ENCODE assay signal across 22 mouse cellular contexts in the genomic region with DNA sequence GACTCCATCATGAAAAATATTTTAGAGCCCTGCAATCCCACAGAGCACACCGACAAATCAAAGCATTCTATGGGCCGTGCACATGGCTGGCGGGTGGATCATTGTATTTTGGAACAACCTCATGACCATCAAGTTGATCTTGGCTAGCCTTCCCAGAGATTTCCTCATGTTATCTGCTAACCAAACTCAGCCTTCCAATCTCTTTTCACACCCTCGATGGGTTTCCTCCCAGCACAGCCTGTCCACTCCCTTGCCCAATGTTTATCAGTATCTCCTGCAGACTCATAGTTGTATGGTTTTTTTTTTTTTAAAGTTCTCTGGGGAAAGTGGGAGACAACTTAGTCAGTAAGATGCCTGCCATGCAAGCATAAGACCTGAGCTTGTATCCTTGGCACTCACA.
DNase-seq lines count a peak whose midpoint lies in the region; ATAC-seq and TF ChIP-seq lines count a peak whose summit lies in the region.
"Had no signal": no experiment of that assay in that cellular context is flagged by ENCODE, and none has a peak within 500 bp of the region (broad histone marks: within the 10 kb centered on the region; RNA-seq: fewer than 3 reads in every experiment).

No protein-coding gene starts in this region.

- H3K4me1 ChIP-seq in heart, embryonic 13.5 days, result peaks cover 49% of the 10 kb centered on the region
- H3K4me1 ChIP-seq in heart, embryonic 11.5 days (ENCODE audit: control insufficient read depth, insufficient read depth, low read length), result peaks cover 18% of the 10 kb centered on the region
- H3K4me1 ChIP-seq in megakaryocyte, embryonic 14.5 days, result peaks cover 98% of the 10 kb centered on the region
- peaks cover 23 to 27% of the 10 kb centered on the region in 2 experiments for H3K4me1 ChIP-seq in heart, embryonic 14.5 days (ENCODE audit: control insufficient read depth in 2 of 2, insufficient read depth in 2 of 2, low read length in 2 of 2)
- H3K4me1 ChIP-seq in stomach, postnatal 0 days (replicated peaks; ENCODE audit: control insufficient read depth, insufficient read depth), result 0 out of 2 replicates have a peak, but pooled peaks cover 3% of the 10 kb centered on the region

- DNase-seq in stomach, postnatal 0 days (ENCODE audit: low spot score), result no peak
- DNase-seq: adrenal gland, postnatal 25 days; cerebellum, adult 11-12 months; cerebellum, postnatal 14 days; forebrain, postnatal 0 days; kidney, adult 9 months; kidney, postnatal 25 days; lung, postnatal 4 days; thymus, postnatal 25 days had no signal

- no peak overlapping the region for H3K4me3 ChIP-seq in heart, embryonic 13.5 days
- no peak overlapping the region for H3K4me3 ChIP-seq in heart, embryonic 11.5 days (ENCODE audit: low read depth, low read length)
- peak overlapping the region; percentile 14 for H3K4me3 ChIP-seq in megakaryocyte, embryonic 14.5 days (replicated peaks)
- H3K4me3 ChIP-seq in heart, embryonic 14.5 days (ENCODE audit: control insufficient read depth in 1 of 2, insufficient read depth in 1 of 2, low read depth in 1 of 2, low read length in 2 of 2), result no peak overlapping the region
- H3K4me3 ChIP-seq in stomach, postnatal 0 days (ENCODE audit: low read depth, low read length), result no peak overlapping the region
- H3K4me3 ChIP-seq: embryonic facial prominence, embryonic 15.5 days; forebrain, embryonic 10.5 days; midbrain, embryonic 12.5 days; neural tube, embryonic 12.5 days had no signal

- no peak overlapping the region for H3K9ac ChIP-seq in heart, embryonic 13.5 days
- H3K9ac ChIP-seq in heart, embryonic 11.5 days (ENCODE audit: low read depth, low read length), result no peak overlapping the region
- no peak overlapping the region for H3K9ac ChIP-seq in heart, embryonic 14.5 days (ENCODE audit: low read length)
- H3K9ac ChIP-seq in stomach, postnatal 0 days (ENCODE audit: low read length), result no peak overlapping the region
- H3K9ac ChIP-seq: embryonic facial prominence, embryonic 15.5 days; forebrain, postnatal 0 days; hindbrain, embryonic 14.5 days; liver, embryonic 14.5 days; midbrain, embryonic 12.5 days; neural tube, embryonic 12.5 days had no signal

- H3K4me2 ChIP-seq in heart, embryonic 13.5 days, result no peak overlapping the region
- no peak overlapping the region for H3K4me2 ChIP-seq in heart, embryonic 11.5 days
- H3K4me2 ChIP-seq in heart, embryonic 14.5 days (ENCODE audit: low read length), result no peak overlapping the region
- no peak overlapping the region for H3K4me2 ChIP-seq in stomach, postnatal 0 days (replicated peaks; ENCODE audit: low read depth)
- H3K4me2 ChIP-seq: embryonic facial prominence, embryonic 15.5 days; hindbrain, embryonic 14.5 days; midbrain, embryonic 12.5 days; neural tube, embryonic 12.5 days had no signal

- no peak for TF ChIP-seq CTCF in stomach, postnatal 0 days (IDR thresholded peaks at IDR 0.05; ENCODE audit: low read depth)

- no peaks in the 10 kb centered on the region for H3K36me3 ChIP-seq in heart, embryonic 13.5 days
- H3K36me3 ChIP-seq in heart, embryonic 11.5 days (ENCODE audit: control insufficient read depth, insufficient read depth, low read length), result no peaks in the 10 kb centered on the region
- H3K36me3 ChIP-seq in megakaryocyte, embryonic 14.5 days (replicated peaks; ENCODE audit: low read length), result peaks cover 67% of the 10 kb centered on the region
- H3K36me3 ChIP-seq in heart, embryonic 14.5 days (ENCODE audit: control insufficient read depth, insufficient read depth, low read length), result no peaks in the 10 kb centered on the region
- no peaks in the 10 kb centered on the region for H3K36me3 ChIP-seq in stomach, postnatal 0 days (ENCODE audit: control insufficient read depth, insufficient read depth, low read length)
- H3K36me3 ChIP-seq: embryonic facial prominence, embryonic 15.5 days; forebrain, embryonic 10.5 days; midbrain, embryonic 12.5 days; neural tube, embryonic 12.5 days had no signal

- H3K9me3 ChIP-seq in heart, embryonic 13.5 days, result no peaks in the 10 kb centered on the region
- H3K9me3 ChIP-seq in heart, embryonic 11.5 days (replicated peaks; ENCODE audit: control insufficient read depth, low read length), result no peaks in the 10 kb centered on the region
- H3K9me3 ChIP-seq in megakaryocyte, embryonic 14.5 days, result no peaks in the 10 kb centered on the region
- H3K9me3 ChIP-seq in heart, embryonic 14.5 days (ENCODE audit: control insufficient read depth, low read length), result no peaks in the 10 kb centered on the region
- no peaks in the 10 kb centered on the region for H3K9me3 ChIP-seq in stomach, postnatal 0 days (ENCODE audit: control insufficient read depth, low read length)
- H3K9me3 ChIP-seq: embryonic facial prominence, embryonic 15.5 days; forebrain, embryonic 10.5 days; midbrain, embryonic 12.5 days; neural tube, embryonic 12.5 days had no signal

- no peak for ATAC-seq in heart, embryonic 13.5 days (ENCODE audit: extremely low read depth, insufficient number of reproducible peaks, low FRiP score, low TSS enrichment)
- ATAC-seq in heart, embryonic 11.5 days (replicated peaks; ENCODE audit: insufficient number of reproducible peaks, low FRiP score, low TSS enrichment), result no peak
- no peak for ATAC-seq in megakaryocyte, adult 5-6 weeks (ENCODE audit: poor library complexity, severe bottlenecking)
- ATAC-seq in heart, embryonic 14.5 days (ENCODE audit: insufficient number of reproducible peaks, insufficient read depth, low FRiP score, low read depth), result peak; percentile 51; the same call in 1 of the 2 replicates
- ATAC-seq in stomach, postnatal 0 days (ENCODE audit: low FRiP score, low TSS enrichment), result no peak
- ATAC-seq in erythroblast, adult 5-6 weeks (replicated peaks; ENCODE audit: low FRiP score, poor library complexity, severe bottlenecking), result no peak
- ATAC-seq: CD4-positive, CD25-positive, alpha-beta regulatory T cell, adult 4 months; forebrain, postnatal 0 days had no signal

- no peak for TF ChIP-seq EP300 in stomach, postnatal 0 days (optimal IDR thresholded peaks at IDR 0.05)

- WGBS in heart, embryonic 13.5 days, result 50% methylated on average over 4 of the region's 4 CpGs
- 48% methylated on average over 4 of the region's 4 CpGs for WGBS in heart, embryonic 11.5 days (ENCODE audit: insufficient replicate concordance)
- 57% methylated on average over 4 of the region's 4 CpGs for WGBS in heart, embryonic 14.5 days
- 70% methylated on average over 4 of the region's 4 CpGs for WGBS in stomach, postnatal 0 days

- peak overlapping the region; percentile 56 for H3K27ac ChIP-seq in heart, embryonic 13.5 days (replicated peaks)
- no peak overlapping the region for H3K27ac ChIP-seq in heart, embryonic 11.5 days (ENCODE audit: low read depth, low read length)
- peak overlapping the region in 1 of 2 experiments; percentile 48; a peak in 2 of 4 replicates for H3K27ac ChIP-seq in heart, embryonic 14.5 days (replicated peaks in 1 of 2; ENCODE audit: control insufficient read depth in 1 of 2, insufficient read depth in 1 of 2, low read depth in 2 of 2, low read length in 2 of 2)
- H3K27ac ChIP-seq in stomach, postnatal 0 days (replicated peaks), result peak overlapping the region; percentile 73; the same call in 1 of the 2 replicates
- H3K27ac ChIP-seq: forebrain, embryonic 10.5 days; hindbrain, embryonic 14.5 days; liver, embryonic 14.5 days; midbrain, embryonic 12.5 days; neural tube, embryonic 12.5 days had no signal

- peaks cover 30% of the 10 kb centered on the region for H3K27me3 ChIP-seq in heart, embryonic 13.5 days (replicated peaks)
- no peaks in the 10 kb centered on the region for H3K27me3 ChIP-seq in heart, embryonic 11.5 days (ENCODE audit: control insufficient read depth, insufficient read depth, low read length)
- no peaks in the 10 kb centered on the region for H3K27me3 ChIP-seq in megakaryocyte, embryonic 14.5 days (replicated peaks)
- no peaks in the 10 kb centered on the region for H3K27me3 ChIP-seq in heart, embryonic 14.5 days (ENCODE audit: control insufficient read depth, insufficient read depth, low read length)
- H3K27me3 ChIP-seq in stomach, postnatal 0 days (ENCODE audit: control insufficient read depth, insufficient read depth, low read length), result no peaks in the 10 kb centered on the region
- H3K27me3 ChIP-seq: embryonic facial prominence, embryonic 15.5 days; midbrain, embryonic 12.5 days; neural tube, embryonic 12.5 days had no signal
